Mouse (Mus musculus) limb, embryonic 14.5 days (tissue): ENCODE measurements around the gene Suv39h2. TPM values are rescaled to one million over a fixed set of nuclear protein-coding genes. Genes with fewer than 3 reads are reported as not detected.

Experiments
- ATAC-seq: fragments of 200-750 bp; cut with Nextera tagmentation; 2 replicates; pipeline ENCODE4 v1.8.0; 2017; ENCODE audit warnings: low read depth, moderate number of reproducible peaks, moderate TSS enrichment; ENCODE audit not compliant: low FRiP score
- DNase-seq: peaks from one replicate; pipeline ENCODE4 v3.0.0-alpha.2; 2015; ENCODE audit warnings: low spot score
- H3K27ac ChIP-seq: fragments of 300-500 bp; sonication (generic); replicated peaks from 2 replicates; pipeline ENCODE4 v1.5.1; 2014; ENCODE audit warnings: low read depth, mild to moderate bottlenecking, low read length, moderate library complexity, mixed read lengths
- H3K27me3 ChIP-seq: fragments of 300-500 bp; sonication (generic); 2 replicates; pipeline ENCODE4 v1.6.1; 2014; ENCODE audit warnings: low read length, mixed read lengths; ENCODE audit not compliant: control insufficient read depth, insufficient read depth
- H3K36me3 ChIP-seq: fragments of 300-500 bp; sonication (generic); 2 replicates; pipeline ENCODE4 v1.6.1; 2014; ENCODE audit warnings: mild to moderate bottlenecking, low read length, moderate library complexity, mixed read lengths; ENCODE audit not compliant: control insufficient read depth, insufficient read depth
- H3K4me1 ChIP-seq: fragments of 300-500 bp; sonication (generic); 2 replicates; pipeline ENCODE4 v1.6.1; 2014; ENCODE audit warnings: antibody characterized with exemption, low read length, mixed read lengths; ENCODE audit not compliant: control insufficient read depth, insufficient read depth
- H3K4me2 ChIP-seq: fragments of 300-500 bp; sonication (generic); replicated peaks from 2 replicates; pipeline ENCODE4 v1.6.1; 2014; ENCODE audit warnings: low read depth, mild to moderate bottlenecking, low read length, moderate library complexity; ENCODE audit not compliant: severe bottlenecking
- H3K4me3 ChIP-seq: fragments of 300-500 bp; sonication (generic); replicated peaks from 2 replicates; pipeline ENCODE4 v1.5.1; 2014; ENCODE audit warnings: low read length
- H3K9ac ChIP-seq: fragments of 300-500 bp; sonication (generic); 2 replicates; pipeline ENCODE4 v1.6.1; 2014; ENCODE audit warnings: mild to moderate bottlenecking, low read depth, low read length, moderate library complexity; ENCODE audit not compliant: severe bottlenecking
- H3K9me3 ChIP-seq: fragments of 300-500 bp; sonication (generic); 2 replicates; pipeline ENCODE4 v1.6.1; 2016; ENCODE audit warnings: low read length; ENCODE audit not compliant: control insufficient read depth
- POLR2A ChIP-seq: fragments of 200-500 bp; IDR thresholded peaks from 2 replicates; pipeline ENCODE4 v1.8.0; 2012; ENCODE audit warnings: inconsistent platforms, mild to moderate bottlenecking, moderate library complexity, borderline replicate concordance; ENCODE audit not compliant: insufficient read depth, insufficient read length; ENCODE audit errors: extremely low read depth
- WGBS: fragments of 180-500 bp; shearing (Covaris S2); extraction: QIAGEN DNeasy Blood & Tissue Kit; methylation state at CpG from one replicate; pipeline ENCODE4 v1.1.7; 2014; 5-methylcytosine and 5-hydroxymethylcytosine counted together
- polyA plus RNA-seq, 2 experiments: library from polyadenylated mRNA; depleted of rRNA in 1 of 2; stranded (reverse) in 1 of 2; unstranded in 1 of 2; fragments of >200 nt; fragmentation: Nextera tagmentation in 1 of 2; extraction: Ambion mirVana in 1 of 2; gene quantifications; 2 replicates each; pipeline versions ENCODE4 v1.2.1 to v1.2.3; 2012 to 2014

Suv39h2 gene
- polyA plus RNA-seq, 2 experiments: 9.2 to 15.4 TPM

DNA sequence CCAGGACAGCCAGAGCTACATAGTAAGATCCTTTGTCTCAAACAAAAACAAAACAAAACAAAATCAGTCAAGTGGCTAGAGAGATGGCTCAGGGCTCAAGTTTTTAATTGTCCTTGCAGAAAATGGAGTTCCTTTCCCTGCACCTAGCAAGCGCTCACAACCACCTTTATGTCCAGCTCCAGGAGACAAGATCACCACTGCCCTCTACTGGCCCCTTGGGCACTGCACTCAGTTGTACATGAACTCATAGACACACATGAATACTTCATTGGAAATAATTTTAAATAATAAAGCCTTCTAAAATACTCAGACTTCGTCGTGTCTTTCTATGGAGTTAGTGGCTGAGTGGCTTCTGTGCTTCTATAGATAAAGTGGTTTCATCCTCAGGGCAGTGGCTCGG lies 60.6 kb downstream of the Suv39h2 start:
- Histone ChIP-seq H3K36me3 (no peaks in the 10 kb centered on the region), H3K4me1 (no peaks in the 10 kb centered on the region), H3K27me3 (no peaks in the 10 kb centered on the region), H3K4me2 (no peak overlapping the region), H3K9me3 (no peaks in the 10 kb centered on the region), H3K27ac (no peak overlapping the region), H3K4me3 (no peak overlapping the region), H3K9ac (no peak overlapping the region)
- WGBS: 35% methylated on average over 4 of the region's 4 CpGs
- DNase-seq: peak; percentile 66
- no peak for TF ChIP-seq POLR2A
- no peak for ATAC-seq

- H3K36me3 ChIP-seq: no peaks in the 10 kb centered on the region
- H3K4me1 ChIP-seq: no peaks in the 10 kb centered on the region
- 81% methylated on average over 7 of the region's 7 CpGs for WGBS
- H3K9me3 ChIP-seq: no peaks in the 10 kb centered on the region
- H3K4me3 ChIP-seq: no peak overlapping the region
- H3K27ac ChIP-seq: no peak overlapping the region
- H3K4me2 ChIP-seq: no peak overlapping the region
- H3K27me3 ChIP-seq: no peaks in the 10 kb centered on the region
- no peak for TF ChIP-seq POLR2A
- ATAC-seq: no peak
- no peak overlapping the region for H3K9ac ChIP-seq
- DNase-seq: no peak
These were observed 67.1 kb downstream of the Suv39h2 start for GRCm38 (mm10) chr2:3407756-3408155.

DNA sequence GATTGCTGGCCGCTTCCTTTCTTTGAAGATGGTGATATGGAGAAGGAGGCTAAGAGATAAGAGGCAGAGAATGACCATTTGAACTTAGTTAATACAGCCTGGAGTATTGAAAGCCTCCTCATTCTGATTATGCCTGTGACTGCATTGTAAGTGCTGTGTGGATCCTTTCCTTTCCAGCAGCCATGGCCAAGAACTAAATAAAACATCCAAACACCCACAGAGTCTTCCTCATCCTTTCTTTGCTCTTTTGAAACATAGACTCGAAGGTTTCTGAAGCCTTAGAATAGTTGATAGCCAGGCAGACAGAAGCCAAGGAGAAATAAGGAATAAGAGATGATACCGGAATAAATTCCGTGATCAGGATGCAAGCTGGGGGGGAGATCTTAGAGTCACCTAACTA lies 68.8 kb downstream of the Suv39h2 start:
- WGBS: 86% methylated on average over 4 of the region's 4 CpGs

More for the DNA sequence above, 68.8 kb downstream of the Suv39h2 start:
- H3K9ac ChIP-seq: no peak overlapping the region
- no peaks in the 10 kb centered on the region for H3K4me1 ChIP-seq
- no peaks in the 10 kb centered on the region for H3K27me3 ChIP-seq
- ATAC-seq: no peak
- H3K4me2 ChIP-seq: no peak overlapping the region
- no peak overlapping the region for H3K4me3 ChIP-seq
- H3K36me3 ChIP-seq: no peaks in the 10 kb centered on the region
- no peak for DNase-seq
- TF ChIP-seq POLR2A: no peak
- no peaks in the 10 kb centered on the region for H3K9me3 ChIP-seq
- no peak overlapping the region for H3K27ac ChIP-seq

Other genes with a start within 250 kb of the Suv39h2 start
- gene Nmt2, start 190.8 kb downstream of the Suv39h2 start, polyA plus RNA-seq (2012; rRNA removed): 14.3 and 15.4 TPM in 2 replicates
- gene Nmt2, start 190.8 kb downstream of the Suv39h2 start, polyA plus RNA-seq (2014; fragmentation: Nextera tagmentation; extraction: Ambion mirVana): 33.7 and 37.5 TPM in 2 replicates
- 11.6 and 19.2 TPM in 2 replicates for gene Rpp38, start 142.4 kb downstream of the Suv39h2 start, polyA plus RNA-seq (2012; rRNA removed)
- gene Rpp38, start 142.4 kb downstream of the Suv39h2 start, polyA plus RNA-seq (2014; fragmentation: Nextera tagmentation; extraction: Ambion mirVana): 23.4 and 24.9 TPM in 2 replicates
- 0.17 and 0.34 TPM in 2 replicates for gene Acbd7, start 138.9 kb downstream of the Suv39h2 start, polyA plus RNA-seq (2012; rRNA removed)
- gene Acbd7, start 138.9 kb downstream of the Suv39h2 start, polyA plus RNA-seq (2014; fragmentation: Nextera tagmentation; extraction: Ambion mirVana): 0.41 and 1.0 TPM in 2 replicates
- gene Olah, start 77.8 kb downstream of the Suv39h2 start, polyA plus RNA-seq (2012; rRNA removed): 0.10 and 0.15 TPM in 2 replicates
- gene Olah, start 77.8 kb downstream of the Suv39h2 start, polyA plus RNA-seq (2014; fragmentation: Nextera tagmentation; extraction: Ambion mirVana): 0.12 TPM in 1 of 2 replicates, not detected in the other
- 0.20 TPM in 1 of 2 replicates, not detected in the other for gene Meig1, start 52.4 kb downstream of the Suv39h2 start, polyA plus RNA-seq (2012; rRNA removed)
- not detected in 2 replicates for gene Meig1, start 52.4 kb downstream of the Suv39h2 start, polyA plus RNA-seq (2014; fragmentation: Nextera tagmentation; extraction: Ambion mirVana)
- 9.0 and 10.5 TPM in 2 replicates for gene Dclre1c, start 50.9 kb downstream of the Suv39h2 start, polyA plus RNA-seq (2012; rRNA removed)
- 7.0 and 7.3 TPM in 2 replicates for gene Dclre1c, start 50.9 kb downstream of the Suv39h2 start, polyA plus RNA-seq (2014; fragmentation: Nextera tagmentation; extraction: Ambion mirVana)
- 4.2 and 4.4 TPM in 2 replicates for gene Gm45902, start 37.8 kb upstream of the Suv39h2 start, polyA plus RNA-seq (2012; rRNA removed)
- 3.8 and 4.7 TPM in 2 replicates for gene Gm45902, start 37.8 kb upstream of the Suv39h2 start, polyA plus RNA-seq (2014; fragmentation: Nextera tagmentation; extraction: Ambion mirVana)
- gene Hspa14, start 37.8 kb upstream of the Suv39h2 start, polyA plus RNA-seq (2012; rRNA removed): 74.3 and 82.6 TPM in 2 replicates
- gene Hspa14, start 37.8 kb upstream of the Suv39h2 start, polyA plus RNA-seq (2014; fragmentation: Nextera tagmentation; extraction: Ambion mirVana): 88.2 and 98.5 TPM in 2 replicates
- gene Cdnf, start 38.0 kb upstream of the Suv39h2 start, polyA plus RNA-seq (2012; rRNA removed): 0.34 and 0.73 TPM in 2 replicates
- 0.08 and 0.32 TPM in 2 replicates for gene Cdnf, start 38.0 kb upstream of the Suv39h2 start, polyA plus RNA-seq (2014; fragmentation: Nextera tagmentation; extraction: Ambion mirVana)
- 25.7 and 26.1 TPM in 2 replicates for gene Fam107b, start 95.5 kb upstream of the Suv39h2 start, polyA plus RNA-seq (2012; rRNA removed)
- 43.6 and 49.1 TPM in 2 replicates for gene Fam107b, start 95.5 kb upstream of the Suv39h2 start, polyA plus RNA-seq (2014; fragmentation: Nextera tagmentation; extraction: Ambion mirVana)